Mouse (Mus musculus): ENCODE measurements around the gene Lman2. TPM values are rescaled to one million over a fixed set of nuclear protein-coding genes. Genes with fewer than 3 reads are reported as not detected.

Lman2 gene
- polyA plus RNA-seq, 1 experiment, result 88.0 TPM

GRCm38 (mm10) chr13:55381790-55382189, 19.2 kb upstream of the Lman2 start:
- no peak overlapping the region for H3K4me3 ChIP-seq (ENCODE audit: insufficient read depth, low read depth, low read length)
- H3K4me1 ChIP-seq (ENCODE audit: control insufficient read depth, insufficient read depth, insufficient read length, low read length), result no peaks in the 10 kb centered on the region
- no peak overlapping the region for H3K27ac ChIP-seq (replicated peaks; ENCODE audit: low read depth, low read length)

DNA sequence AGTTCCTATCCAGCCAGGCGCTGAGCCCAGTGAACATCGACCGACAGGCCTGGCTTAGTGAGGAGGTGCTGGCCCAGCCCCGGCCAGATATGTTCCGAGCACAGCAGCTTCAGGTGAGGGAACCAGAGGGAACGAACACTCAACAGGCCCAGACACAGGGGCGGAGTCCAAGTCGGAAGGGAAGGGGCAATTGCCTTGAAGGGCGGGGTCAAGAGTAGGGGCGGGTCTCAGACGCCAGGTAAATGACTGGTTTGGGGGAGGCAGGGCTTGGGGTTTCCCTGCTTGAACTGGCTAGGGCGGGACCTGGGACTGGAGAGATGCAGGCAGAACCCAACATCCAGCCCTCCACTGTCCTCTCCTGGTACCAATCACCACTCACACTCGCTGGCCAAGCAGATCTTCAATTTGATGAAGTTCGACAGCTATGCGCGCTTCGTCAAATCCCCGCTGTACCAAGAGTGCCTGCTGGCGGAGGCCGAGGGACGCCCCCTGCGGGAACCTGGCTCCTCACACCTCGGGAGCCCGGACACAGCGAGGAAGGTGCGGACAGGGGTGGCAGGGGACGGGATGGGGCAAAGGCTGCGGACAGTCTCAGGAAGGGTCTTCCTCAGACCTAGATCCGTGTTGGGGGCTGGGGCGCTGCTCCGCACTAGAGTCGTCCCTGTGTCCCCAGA, 16.5 kb upstream of the Lman2 start:
- H3K27ac ChIP-seq (replicated peaks; ENCODE audit: low read depth, low read length), result no peak overlapping the region
- H3K4me1 ChIP-seq (ENCODE audit: control insufficient read depth, insufficient read depth, insufficient read length, low read length), result no peaks in the 10 kb centered on the region
- H3K4me3 ChIP-seq (ENCODE audit: insufficient read depth, low read depth, low read length), result no peak overlapping the region

DNA sequence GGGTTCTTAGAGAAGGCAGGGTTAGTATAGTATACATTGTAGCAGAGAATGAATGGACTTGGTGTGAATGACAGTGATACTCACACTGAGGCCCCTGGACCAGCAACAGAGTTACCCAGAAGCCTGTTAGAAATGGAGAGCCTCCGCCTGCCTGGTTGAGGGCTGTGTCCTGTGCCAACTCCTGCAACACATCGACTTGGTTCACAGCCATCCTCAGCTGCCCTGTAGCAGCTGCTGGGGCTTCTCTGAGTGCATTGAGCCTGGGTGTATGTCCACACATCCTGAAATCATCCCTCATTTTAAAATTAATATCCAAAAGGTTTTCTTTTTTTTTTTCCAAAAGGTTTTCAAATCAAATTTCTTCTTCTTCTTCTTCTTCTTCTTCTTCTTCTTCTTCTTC, 13.3 kb upstream of the Lman2 start:
- H3K4me3 ChIP-seq (ENCODE audit: insufficient read depth, low read depth, low read length), result no peak overlapping the region
- H3K4me1 ChIP-seq (ENCODE audit: control insufficient read depth, insufficient read depth, insufficient read length, low read length), result no peaks in the 10 kb centered on the region
- H3K27ac ChIP-seq (replicated peaks; ENCODE audit: low read depth, low read length), result no peak overlapping the region

DNA sequence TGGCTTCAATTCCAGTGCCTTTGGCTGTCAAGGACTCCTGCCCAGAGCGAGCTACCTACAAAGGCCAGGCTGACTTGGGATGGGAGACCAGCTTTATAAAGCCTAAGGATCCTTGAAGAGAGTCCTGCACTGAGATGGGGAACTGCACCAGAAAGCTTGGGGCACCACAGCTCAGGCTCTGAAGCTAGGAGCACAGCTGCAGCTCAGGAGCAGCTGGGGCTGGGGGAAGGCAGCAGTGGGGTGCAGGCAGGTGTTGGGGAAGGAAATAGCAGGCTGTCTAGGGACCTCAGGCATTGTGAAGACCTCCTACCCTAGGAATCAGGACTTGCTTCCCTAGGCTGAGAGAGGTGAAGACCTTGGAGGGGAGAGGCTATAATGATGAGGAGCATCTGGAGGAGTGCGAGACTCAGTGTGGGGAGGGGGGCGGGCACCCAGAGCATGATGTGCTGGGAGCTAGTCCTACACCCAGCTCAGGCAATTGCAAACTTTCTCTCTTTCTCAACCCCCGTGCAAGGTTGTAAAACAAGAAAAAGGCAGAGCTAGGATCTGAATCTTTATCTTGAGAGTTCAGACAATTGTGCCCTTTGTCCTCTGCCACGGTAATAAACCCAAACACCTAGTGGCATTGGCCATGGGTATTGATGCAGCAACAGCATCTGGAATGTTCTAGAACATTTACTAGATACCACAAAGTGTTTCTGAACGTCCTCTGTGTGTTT, 11.8 kb upstream of the Lman2 start:
- Histone ChIP-seq H3K27ac (replicated peaks; ENCODE audit: low read depth, low read length) (no peak overlapping the region), H3K4me3 (ENCODE audit: insufficient read depth, low read depth, low read length) (no peak overlapping the region), H3K4me1 (ENCODE audit: control insufficient read depth, insufficient read depth, insufficient read length, low read length) (no peaks in the 10 kb centered on the region)

DNA sequence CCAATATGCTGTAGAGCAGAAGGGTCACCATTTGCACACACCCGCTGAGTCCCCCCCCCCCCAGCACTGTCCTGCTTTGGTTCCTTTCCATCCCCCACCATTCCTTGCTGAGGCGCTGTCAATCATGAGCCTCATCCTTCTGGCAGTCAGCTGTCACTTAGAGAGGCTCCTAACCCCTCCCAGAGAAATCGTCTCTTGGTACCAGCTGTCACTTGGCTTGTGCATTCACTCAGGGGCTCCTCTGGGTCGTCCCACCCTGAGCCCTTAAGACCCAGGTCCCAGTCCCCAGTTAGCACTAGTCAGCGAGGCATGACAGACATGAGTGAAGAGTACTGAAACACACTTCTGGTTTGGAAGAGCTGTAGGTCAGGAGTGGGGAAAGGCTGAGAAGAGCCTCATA, 9.2 kb upstream of the Lman2 start:
- Histone ChIP-seq H3K4me1 (ENCODE audit: control insufficient read depth, insufficient read depth, insufficient read length, low read length) (no peaks in the 10 kb centered on the region), H3K27ac (replicated peaks; ENCODE audit: low read depth, low read length) (no peak overlapping the region), H3K4me3 (ENCODE audit: insufficient read depth, low read depth, low read length) (no peak overlapping the region)

DNA sequence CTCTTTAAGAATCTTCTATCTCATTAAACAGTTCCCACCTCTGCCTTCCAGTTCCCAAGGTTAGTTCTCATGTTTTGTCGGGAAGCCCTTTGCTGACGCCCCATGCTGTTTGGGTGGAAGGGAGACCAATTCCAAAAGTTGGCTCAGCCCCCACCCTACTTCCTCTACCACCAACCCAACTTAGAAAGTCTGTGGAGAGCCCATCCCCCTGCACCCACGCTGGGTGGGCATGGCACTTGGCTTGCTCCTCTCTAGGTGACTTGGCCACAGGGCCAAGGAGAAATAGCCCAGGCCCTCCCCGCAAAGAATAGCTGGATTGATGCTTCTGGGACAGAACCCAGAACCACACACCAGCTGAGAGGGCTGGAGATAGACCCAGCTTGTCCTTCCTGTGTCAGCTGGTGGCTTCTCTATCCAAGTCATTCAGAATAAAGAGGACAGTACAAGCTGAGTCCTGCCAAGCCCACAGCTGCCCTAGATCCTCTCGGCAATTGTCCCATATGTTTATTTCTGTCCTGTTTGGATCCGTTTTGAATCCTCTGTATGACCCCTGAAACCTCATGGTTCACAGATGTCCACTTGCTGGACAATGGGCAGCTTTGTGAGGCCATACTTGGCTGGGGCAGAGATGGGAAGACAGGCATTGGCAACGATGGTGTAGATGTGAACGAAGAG, 8.6 kb upstream of the Lman2 start:
- no peaks in the 10 kb centered on the region for H3K4me1 ChIP-seq (ENCODE audit: control insufficient read depth, insufficient read depth, insufficient read length, low read length)
- H3K4me3 ChIP-seq (ENCODE audit: insufficient read depth, low read depth, low read length), result 0 out of 2 replicates have a peak overlapping the region, but pooled peaks have one; percentile 7
- no peak overlapping the region for H3K27ac ChIP-seq (replicated peaks; ENCODE audit: low read depth, low read length)

DNA sequence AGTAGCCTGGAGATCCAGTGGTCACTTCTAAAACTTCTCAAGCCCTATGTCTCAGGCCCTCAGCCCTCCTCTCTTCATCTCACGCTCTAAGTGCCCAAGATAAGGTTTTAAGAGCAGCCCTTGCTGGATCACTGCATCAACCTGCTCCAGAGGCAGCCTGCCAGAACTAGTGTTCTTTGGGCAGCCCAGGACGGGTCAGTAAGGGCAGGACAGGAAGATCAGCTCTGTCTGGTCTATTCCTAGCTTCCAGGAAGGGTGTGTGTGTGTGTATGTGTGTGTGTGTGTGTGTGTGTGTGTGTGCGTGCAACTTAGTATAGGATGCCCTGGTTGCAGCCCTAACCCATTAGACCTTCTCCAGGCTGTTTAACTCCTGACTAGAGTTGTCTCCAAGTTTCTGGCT, 7.7 kb upstream of the Lman2 start:
- no peaks in the 10 kb centered on the region for H3K4me1 ChIP-seq (ENCODE audit: control insufficient read depth, insufficient read depth, insufficient read length, low read length)
- peak overlapping the region; percentile 66; the same call in 1 of the 2 replicates for H3K27ac ChIP-seq (replicated peaks; ENCODE audit: low read depth, low read length)
- peak overlapping the region; percentile 64 for H3K4me3 ChIP-seq (ENCODE audit: insufficient read depth, low read depth, low read length)

- peak within 1 kb of the TSS; percentile 66 for H3K27ac ChIP-seq (replicated peaks; ENCODE audit: low read depth, low read length)
- H3K4me3 ChIP-seq (ENCODE audit: insufficient read depth, low read depth, low read length), result peak within 1 kb of the TSS; percentile 64
Observed at GRCm38 (mm10) chr13:55369531-55370114, 7.0 kb upstream of the Lman2 start, which contains the start of gene Rgs14. Rgs14 (plus strand) TSS chr13:55369732.

GRCm38 (mm10) chr13:55368401-55368800, 5.8 kb upstream of the Lman2 start:
- Histone ChIP-seq H3K4me3 (ENCODE audit: insufficient read depth, low read depth, low read length) (no peak overlapping the region), H3K4me1 (ENCODE audit: control insufficient read depth, insufficient read depth, insufficient read length, low read length) (no peaks in the 10 kb centered on the region), H3K27ac (replicated peaks; ENCODE audit: low read depth, low read length) (no peak overlapping the region)

More at GRCm38 (mm10) chr13:55369531-55370114, 7.0 kb upstream of the Lman2 start, which contains the start of gene Rgs14:
- no peaks in the 10 kb centered on the region for H3K4me1 ChIP-seq (ENCODE audit: control insufficient read depth, insufficient read depth, insufficient read length, low read length)

GRCm38 (mm10) chr13:55361974-55362452, 570 bp downstream of the Lman2 start:
- H3K27ac ChIP-seq (replicated peaks; ENCODE audit: low read depth, low read length), result peak overlapping the region; percentile 90
- peak overlapping the region; percentile 75 for H3K4me3 ChIP-seq (ENCODE audit: insufficient read depth, low read depth, low read length)
- H3K4me1 ChIP-seq (ENCODE audit: control insufficient read depth, insufficient read depth, insufficient read length, low read length), result peaks cover 4% of the 10 kb centered on the region; the same call in 1 of the 2 replicates

DNA sequence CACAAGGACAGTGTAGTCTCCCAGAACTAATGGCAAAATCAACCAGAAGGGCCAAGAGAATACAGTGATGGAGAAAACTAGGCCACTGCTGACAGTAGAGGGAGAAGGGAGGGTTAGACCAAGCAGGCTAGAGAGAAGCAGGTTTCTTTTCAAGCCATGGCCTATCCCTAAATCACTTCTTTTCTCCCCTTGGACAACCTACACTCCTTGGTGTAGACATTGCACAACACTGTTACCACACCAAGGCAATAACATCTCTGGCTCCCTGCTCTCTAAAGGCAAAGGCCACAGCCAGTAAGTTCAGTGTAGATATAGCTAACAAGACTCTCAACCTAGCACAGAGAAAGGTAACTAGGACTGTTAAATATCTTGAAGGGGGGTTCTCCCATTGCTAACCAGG, 1.4 kb downstream of the Lman2 start:
- Histone ChIP-seq H3K4me1 (ENCODE audit: control insufficient read depth, insufficient read depth, insufficient read length, low read length) (peaks cover 4% of the 10 kb centered on the region; the same call in 1 of the 2 replicates), H3K4me3 (ENCODE audit: insufficient read depth, low read depth, low read length) (peak overlapping the region; percentile 75), H3K27ac (replicated peaks; ENCODE audit: low read depth, low read length) (peak overlapping the region; percentile 90)

- Histone ChIP-seq H3K4me1 (ENCODE audit: control insufficient read depth, insufficient read depth, insufficient read length, low read length) (no peaks in the 10 kb centered on the region), H3K4me3 (ENCODE audit: insufficient read depth, low read depth, low read length) (no peak overlapping the region), H3K27ac (replicated peaks; ENCODE audit: low read depth, low read length) (no peak overlapping the region)
Observed at GRCm38 (mm10) chr13:55346745-55347144, 15.8 kb downstream of the Lman2 start.

- Histone ChIP-seq H3K4me1 (ENCODE audit: control insufficient read depth, insufficient read depth, insufficient read length, low read length) (no peaks in the 10 kb centered on the region), H3K4me3 (ENCODE audit: insufficient read depth, low read depth, low read length) (no peak overlapping the region)
Observed at GRCm38 (mm10) chr13:55344286-55344685, 18.3 kb downstream of the Lman2 start.

DNA sequence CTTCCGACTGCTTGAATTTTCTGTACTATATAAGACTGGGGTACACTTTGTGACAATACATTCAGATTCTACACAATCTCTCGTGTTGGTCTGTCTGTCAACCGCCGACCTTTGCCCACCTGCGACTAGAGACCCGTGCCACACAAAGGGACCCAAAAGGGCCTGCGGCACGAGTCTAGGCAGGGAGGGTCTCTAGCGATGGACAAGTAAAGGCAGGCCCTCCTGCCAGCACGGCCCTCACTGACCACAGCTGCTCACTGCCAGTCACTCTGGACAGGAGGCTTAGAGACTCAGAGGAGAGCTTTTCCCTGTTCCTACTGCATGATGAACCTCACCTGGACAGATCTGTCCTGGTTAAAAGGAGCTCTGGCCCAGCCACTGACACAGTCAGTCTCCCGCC, 20.1 kb downstream of the Lman2 start:
- Histone ChIP-seq H3K27ac (replicated peaks; ENCODE audit: low read depth, low read length) (no peak overlapping the region), H3K4me3 (ENCODE audit: insufficient read depth, low read depth, low read length) (no peak overlapping the region), H3K4me1 (ENCODE audit: control insufficient read depth, insufficient read depth, insufficient read length, low read length) (no peaks in the 10 kb centered on the region)

More at GRCm38 (mm10) chr13:55344286-55344685, 18.3 kb downstream of the Lman2 start:
- no peak overlapping the region for H3K27ac ChIP-seq (replicated peaks; ENCODE audit: low read depth, low read length)

- Histone ChIP-seq H3K4me3 (ENCODE audit: insufficient read depth, low read depth, low read length) (no peak overlapping the region), H3K4me1 (ENCODE audit: control insufficient read depth, insufficient read depth, insufficient read length, low read length) (no peaks in the 10 kb centered on the region), H3K27ac (replicated peaks; ENCODE audit: low read depth, low read length) (no peak overlapping the region)
Observed at GRCm38 (mm10) chr13:55339259-55339658, 23.3 kb downstream of the Lman2 start.

All from brown adipose tissue, adult 24 weeks (tissue).